Mouse (Mus musculus) erythroblast, embryonic 14.5 days (primary cell): ENCODE measurements around the gene Olfml1.

Source experiments
- GATA1 ChIP-seq: IDR thresholded peaks from 2 replicates; pipeline ENCODE4 v1.6.1; 2012; ENCODE audit warnings: low read length, inconsistent platforms, mixed read lengths
- TAL1 ChIP-seq: IDR thresholded peaks from 3 replicates; pipeline ENCODE4 v1.6.1; 2012; ENCODE audit warnings: low read length, inconsistent platforms, mixed read lengths

DNA sequence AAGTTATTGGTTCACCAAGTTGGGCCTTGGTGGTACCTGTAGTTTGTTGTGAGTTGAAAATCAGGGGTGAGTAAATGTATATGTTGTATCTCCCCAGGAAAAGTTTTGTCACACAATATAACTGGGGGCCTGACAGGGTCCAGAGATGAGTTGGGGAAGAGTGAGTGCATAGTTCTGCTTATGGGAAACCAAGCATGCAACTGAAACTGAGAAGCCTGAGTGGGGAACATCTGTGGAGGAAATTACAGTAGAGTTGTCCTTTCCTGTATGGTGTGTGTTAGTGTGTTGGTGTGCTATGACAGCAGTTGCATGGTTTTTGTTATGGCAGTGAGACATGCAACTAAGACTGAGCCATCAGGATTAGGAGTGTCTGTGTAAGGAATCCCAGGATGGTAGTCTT lies 61.1 kb downstream of the Olfml1 start:
- TF ChIP-seq GATA1 (no peak), TAL1 (no peak)
